Mouse (Mus musculus): ENCODE data around the gene Pou1f1.

Gene Pou1f1

DNA sequence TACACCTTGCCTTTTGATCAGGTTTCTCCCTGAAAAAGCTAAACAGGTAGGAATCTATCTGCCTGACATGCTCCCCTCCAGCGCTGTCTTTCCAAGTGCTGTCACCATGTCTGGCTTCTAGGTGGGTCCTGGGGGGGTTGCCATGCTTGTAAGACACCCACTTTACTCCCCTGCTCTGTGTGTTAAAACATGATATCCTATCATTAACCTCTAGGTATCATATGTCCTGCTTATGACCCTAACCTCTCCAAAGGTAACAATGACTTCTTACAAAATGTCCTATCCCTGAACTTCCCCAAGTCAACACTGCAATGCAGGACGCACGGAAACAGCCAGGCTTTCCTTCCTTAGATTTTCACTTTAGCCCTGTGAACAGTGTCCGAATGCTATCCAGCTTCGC, 34.0 kb downstream of the Pou1f1 start:
- 0 out of 2 replicates have a peak, but pooled peaks cover 2% of the 10 kb centered on the region for H3K36me3 ChIP-seq (ENCODE audit: control insufficient read depth, insufficient read depth, low read length, poor library complexity, severe bottlenecking)
- no peaks in the 10 kb centered on the region for H3K27me3 ChIP-seq (ENCODE audit: control insufficient read depth, insufficient read depth, low read length, poor library complexity, severe bottlenecking)
- DNase-seq (ENCODE audit: low read depth, low spot score), result no peak

DNA sequence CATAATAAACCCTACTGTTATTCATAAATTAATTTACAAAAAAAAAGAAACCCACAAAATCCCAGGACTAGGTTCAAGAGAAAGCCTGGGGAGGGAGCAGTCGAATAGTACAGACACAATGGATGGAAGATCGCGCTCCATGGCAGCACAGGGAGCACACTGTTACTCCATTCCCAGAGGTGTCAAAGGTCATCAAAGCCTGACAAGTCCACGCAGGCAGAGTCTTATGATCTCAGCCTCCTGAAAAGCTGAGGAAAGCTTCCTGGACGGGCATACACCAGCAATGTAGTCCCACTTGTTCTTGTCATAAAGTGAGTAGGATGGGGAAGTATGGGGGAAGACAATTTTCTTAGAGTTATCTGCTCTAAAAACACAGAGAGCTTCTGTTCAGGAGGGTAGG, 37.1 kb downstream of the Pou1f1 start:
- H3K36me3 ChIP-seq (ENCODE audit: control insufficient read depth, insufficient read depth, low read length, poor library complexity, severe bottlenecking), result 0 out of 2 replicates have a peak, but pooled peaks cover 2% of the 10 kb centered on the region
- H3K27me3 ChIP-seq (ENCODE audit: control insufficient read depth, insufficient read depth, low read length, poor library complexity, severe bottlenecking), result no peaks in the 10 kb centered on the region
- no peak for DNase-seq (ENCODE audit: low read depth, low spot score)

DNA sequence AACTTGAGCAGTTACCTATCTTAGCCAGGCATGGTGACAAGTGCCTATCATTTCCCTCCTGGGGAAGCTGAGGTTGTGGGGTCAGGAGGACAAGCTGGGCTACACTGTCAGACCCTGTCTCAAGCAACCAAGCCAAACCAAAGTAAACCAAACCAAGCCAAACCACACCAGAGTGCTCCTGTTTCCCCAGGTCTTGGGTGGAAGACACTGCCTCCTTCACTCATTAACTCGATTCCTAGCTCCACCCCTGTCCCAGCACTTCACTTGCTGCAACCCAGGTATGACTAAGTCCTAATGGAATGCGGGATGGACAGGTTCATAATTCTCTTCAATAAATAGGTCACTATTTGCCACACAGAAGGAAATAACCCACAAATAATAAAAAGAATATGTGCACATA, 39.3 kb downstream of the Pou1f1 start:
- DNase-seq (ENCODE audit: low read depth, low spot score), result no peak
- no peaks in the 10 kb centered on the region for H3K36me3 ChIP-seq (ENCODE audit: control insufficient read depth, insufficient read depth, low read length, poor library complexity, severe bottlenecking)

DNA sequence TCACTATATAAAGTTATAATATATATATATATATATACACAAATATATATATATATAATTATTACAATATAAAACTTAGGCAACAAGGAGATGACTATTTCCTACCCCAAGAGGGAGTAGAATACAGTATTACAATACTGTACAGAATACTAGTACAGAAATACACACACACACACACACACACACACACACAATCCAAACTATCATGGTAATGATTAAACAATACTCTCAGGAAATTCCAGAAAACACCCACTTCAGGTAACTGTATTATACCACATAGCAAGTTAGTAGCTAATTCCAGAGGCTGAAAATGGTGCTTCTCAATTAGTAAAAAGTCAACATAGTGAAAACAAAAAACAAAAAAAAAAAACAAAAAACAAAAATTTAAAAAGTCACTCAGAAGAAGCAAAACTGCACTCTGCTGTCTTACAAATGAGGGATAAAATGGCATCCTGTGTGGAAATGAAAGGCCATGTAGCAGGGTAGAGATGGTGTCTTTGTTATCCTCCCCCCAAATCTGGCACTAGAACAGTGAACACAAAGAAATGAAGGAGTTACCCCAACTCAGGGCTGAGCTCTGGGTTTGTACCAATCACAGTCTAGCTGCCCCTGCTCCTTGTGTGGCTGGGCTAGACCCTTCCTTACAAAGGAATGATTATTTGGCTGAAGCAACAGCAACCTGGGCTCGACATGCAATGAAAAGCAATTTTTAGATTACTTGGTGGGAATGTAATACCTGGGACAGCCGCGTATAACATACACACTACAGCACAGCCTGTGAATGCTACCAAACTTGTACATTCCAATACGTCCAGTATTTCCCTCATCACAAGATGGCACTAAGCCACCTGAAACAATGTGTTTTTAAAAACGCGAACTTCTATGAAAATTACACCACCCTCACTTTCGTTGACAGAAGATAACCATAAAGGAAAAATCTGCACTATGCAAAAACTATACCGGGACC, 41.0 kb downstream of the Pou1f1 start:
- Histone ChIP-seq H3K36me3 (ENCODE audit: control insufficient read depth, insufficient read depth, low read length, poor library complexity, severe bottlenecking) (no peaks in the 10 kb centered on the region), H3K27me3 (ENCODE audit: control insufficient read depth, insufficient read depth, low read length, poor library complexity, severe bottlenecking) (no peaks in the 10 kb centered on the region)
- peak; percentile 33 for DNase-seq (ENCODE audit: low read depth, low spot score)

More for the DNA sequence above, 39.3 kb downstream of the Pou1f1 start:
- no peaks in the 10 kb centered on the region for H3K27me3 ChIP-seq (ENCODE audit: control insufficient read depth, insufficient read depth, low read length, poor library complexity, severe bottlenecking)

DNA sequence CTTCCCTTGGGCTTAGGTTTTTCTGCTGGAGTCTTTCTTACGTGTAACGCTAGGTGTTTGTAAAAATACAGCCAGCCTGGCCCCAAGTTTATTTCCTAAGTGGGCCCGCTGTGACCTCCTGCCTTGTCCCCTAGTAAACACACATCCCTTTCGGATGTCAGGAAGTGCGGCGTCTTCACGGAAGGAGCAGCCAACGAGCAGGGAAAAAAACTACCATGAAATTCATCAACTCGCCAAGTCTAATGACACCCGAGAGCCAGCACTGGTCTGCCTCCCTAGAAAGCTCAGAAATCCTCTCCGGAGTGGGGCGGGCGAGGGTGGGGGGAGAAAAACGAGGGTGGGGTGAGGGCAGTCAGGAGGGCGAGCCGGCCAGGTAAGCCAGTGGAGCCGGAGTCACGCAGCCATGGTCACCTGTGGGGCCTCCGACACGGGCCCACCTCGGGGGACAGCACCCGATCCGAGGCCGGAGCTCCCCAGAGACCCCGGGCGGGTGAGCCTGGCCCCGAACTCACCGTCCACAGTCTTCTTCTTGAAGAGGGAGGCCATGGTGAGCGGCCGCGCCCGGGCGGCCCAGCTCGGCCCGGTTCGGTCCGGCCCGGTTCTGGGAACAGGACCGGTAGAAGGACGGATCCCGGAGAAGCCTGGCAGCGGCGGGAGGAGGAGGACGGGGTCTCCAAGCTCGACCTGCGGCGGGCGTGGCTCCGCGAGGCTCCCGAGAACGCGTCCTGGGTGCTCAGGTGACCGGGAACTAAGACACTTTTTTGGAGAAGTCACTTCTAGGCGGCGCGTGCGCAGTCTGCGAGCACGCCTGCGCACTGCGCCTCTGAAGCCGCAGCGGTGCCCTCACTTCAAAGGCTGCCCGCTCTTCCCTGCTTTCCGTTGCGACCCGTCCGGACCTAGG, 41.9 kb downstream of the Pou1f1 start, which contains the start of gene Chmp2b:
Gene Chmp2b (minus strand): TSS at position 764 of the 901 bp plus-strand sequence.
- Histone ChIP-seq H3K36me3 (ENCODE audit: control insufficient read depth, insufficient read depth, low read length, poor library complexity, severe bottlenecking) (no peaks in the 10 kb centered on the region), H3K27me3 (ENCODE audit: control insufficient read depth, insufficient read depth, low read length, poor library complexity, severe bottlenecking) (no peaks in the 10 kb centered on the region)
- DNase-seq (ENCODE audit: low read depth, low spot score), result peak; percentile 90

DNA sequence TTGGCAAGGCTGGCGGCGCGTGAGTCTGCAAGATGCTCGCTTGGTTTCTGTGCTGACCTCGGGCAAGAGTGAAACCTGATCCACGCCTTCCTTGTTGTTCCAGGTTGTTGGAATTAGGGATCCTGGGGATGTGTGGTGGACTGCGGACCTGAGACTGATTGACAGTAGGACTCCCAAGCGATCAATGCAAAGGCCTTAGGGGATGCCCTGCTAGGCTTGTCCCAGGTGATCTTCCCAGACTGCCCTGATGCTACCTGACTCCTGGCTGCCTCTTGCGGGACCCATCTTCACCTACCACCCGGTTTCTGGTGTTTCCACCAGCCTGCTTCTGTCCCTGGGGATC, 42.5 kb downstream of the Pou1f1 start:
- no peak for DNase-seq (ENCODE audit: low read depth, low spot score)
- Histone ChIP-seq H3K27me3 (ENCODE audit: control insufficient read depth, insufficient read depth, low read length, poor library complexity, severe bottlenecking) (no peaks in the 10 kb centered on the region), H3K36me3 (ENCODE audit: control insufficient read depth, insufficient read depth, low read length, poor library complexity, severe bottlenecking) (no peaks in the 10 kb centered on the region)

DNA sequence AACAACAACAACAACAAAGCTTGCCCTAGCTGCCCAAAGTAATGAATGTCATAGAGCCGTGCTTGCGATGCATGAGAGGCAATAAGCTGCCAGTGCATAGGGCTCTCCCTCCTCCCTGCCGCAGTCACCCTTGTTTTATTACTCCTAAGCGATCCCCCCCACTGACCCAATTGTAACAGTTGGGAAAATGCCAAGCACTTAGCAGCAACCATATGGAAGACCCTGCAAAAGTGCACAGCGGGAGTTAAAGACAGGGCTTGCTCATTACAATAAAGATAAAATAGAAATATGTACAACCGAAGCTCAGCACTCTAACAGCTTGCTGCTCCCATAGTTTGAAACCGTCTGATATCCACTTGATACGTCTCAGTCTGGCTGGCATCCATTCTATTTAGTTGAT, 44.0 kb downstream of the Pou1f1 start:
- Histone ChIP-seq H3K27me3 (ENCODE audit: control insufficient read depth, insufficient read depth, low read length, poor library complexity, severe bottlenecking) (no peaks in the 10 kb centered on the region), H3K36me3 (ENCODE audit: control insufficient read depth, insufficient read depth, low read length, poor library complexity, severe bottlenecking) (no peaks in the 10 kb centered on the region)
- no peak for DNase-seq (ENCODE audit: low read depth, low spot score)

DNA sequence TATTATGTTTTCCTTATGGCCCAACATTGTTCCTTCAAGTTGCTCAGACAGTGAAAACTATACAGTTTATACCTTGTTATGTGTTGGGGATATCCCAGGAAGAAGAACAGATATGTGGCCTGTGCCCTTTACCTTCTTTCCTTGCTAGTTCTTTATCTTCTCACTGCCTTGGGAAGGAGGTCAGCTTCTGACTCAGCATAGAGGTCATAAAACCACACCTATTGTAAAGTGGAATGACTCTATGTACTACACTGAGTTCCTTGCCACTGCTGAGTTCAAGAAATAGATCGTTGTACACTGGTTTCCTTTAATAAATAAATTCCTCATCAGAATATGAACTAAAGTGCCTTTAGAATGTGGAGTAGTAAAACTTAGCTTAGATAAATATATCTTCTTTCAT, 44.6 kb downstream of the Pou1f1 start:
- Histone ChIP-seq H3K27me3 (ENCODE audit: control insufficient read depth, insufficient read depth, low read length, poor library complexity, severe bottlenecking) (no peaks in the 10 kb centered on the region), H3K36me3 (ENCODE audit: control insufficient read depth, insufficient read depth, low read length, poor library complexity, severe bottlenecking) (no peaks in the 10 kb centered on the region)
- no peak for DNase-seq (ENCODE audit: low read depth, low spot score)

DNA sequence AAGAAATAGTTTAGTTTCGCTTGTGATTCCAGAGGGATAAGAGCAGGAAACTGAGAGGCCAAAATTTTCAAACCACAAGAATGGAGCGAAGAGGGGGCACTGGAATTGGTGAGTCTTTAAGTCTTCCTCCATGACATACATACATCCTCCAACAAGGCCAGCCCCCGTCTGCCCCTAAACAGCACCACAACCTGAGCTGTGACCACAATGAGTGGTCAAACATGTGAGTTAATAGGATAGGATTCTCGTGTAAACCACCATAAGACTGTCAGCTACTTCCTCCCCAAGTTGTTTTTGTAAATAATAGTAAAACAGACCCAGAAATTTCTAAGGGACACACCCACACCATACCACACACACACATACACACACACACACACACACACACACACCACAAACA, 48.5 kb downstream of the Pou1f1 start:
- no peak for DNase-seq (ENCODE audit: low read depth, low spot score)
- Histone ChIP-seq H3K36me3 (ENCODE audit: control insufficient read depth, insufficient read depth, low read length, poor library complexity, severe bottlenecking) (no peaks in the 10 kb centered on the region), H3K27me3 (ENCODE audit: control insufficient read depth, insufficient read depth, low read length, poor library complexity, severe bottlenecking) (no peaks in the 10 kb centered on the region)

DNA sequence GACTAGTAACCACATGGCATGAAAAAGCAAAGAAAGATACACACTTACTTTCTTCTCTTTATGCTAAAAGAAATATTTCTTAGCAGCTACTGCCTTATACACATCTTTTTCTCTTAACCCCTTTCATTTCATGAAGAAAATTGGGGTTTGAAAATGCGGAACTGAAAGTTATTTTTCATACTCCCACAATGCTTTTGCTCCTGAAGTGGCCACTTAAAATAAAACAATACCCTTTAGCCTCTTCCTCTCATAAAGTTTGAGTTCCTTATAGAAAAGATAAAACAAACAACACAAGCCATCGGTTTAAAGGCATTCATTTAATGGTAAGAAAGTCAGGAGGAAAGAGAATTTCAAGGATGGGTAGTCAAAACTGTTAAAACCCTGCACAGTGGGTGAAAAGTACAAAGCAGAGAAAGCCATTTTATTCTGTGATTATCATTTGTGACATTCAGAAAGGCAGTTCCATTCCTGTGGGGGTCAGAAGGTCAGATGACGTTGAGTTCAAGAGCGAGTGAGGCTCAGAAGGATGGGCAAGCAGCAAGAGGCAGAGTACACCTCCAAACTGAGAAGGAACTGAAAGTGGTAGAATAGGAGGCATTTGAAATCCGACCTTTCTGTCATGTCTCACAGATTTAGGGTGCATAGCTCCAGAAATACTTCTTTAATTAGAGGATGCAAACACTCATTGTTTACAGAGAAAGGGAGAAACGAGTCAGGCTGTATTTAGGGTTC, 57.2 kb downstream of the Pou1f1 start:
- DNase-seq (ENCODE audit: low read depth, low spot score), result peak; percentile 61
- H3K27me3 ChIP-seq (ENCODE audit: control insufficient read depth, insufficient read depth, low read length, poor library complexity, severe bottlenecking), result no peaks in the 10 kb centered on the region
- H3K36me3 ChIP-seq (ENCODE audit: control insufficient read depth, insufficient read depth, low read length, poor library complexity, severe bottlenecking), result no peaks in the 10 kb centered on the region

Measured in splenic B cell, adult 2 months (primary cell).